Mouse (Mus musculus) spleen, adult 2 months (tissue): ENCODE results near the gene Spdef.

ENCODE experiments used
- CTCF ChIP-seq: fragments of 200-500 bp; IDR thresholded peaks from 2 replicates; pipeline ENCODE4 v1.5.1; 2011; ENCODE audit warnings: mild to moderate bottlenecking, inconsistent platforms; ENCODE audit not compliant: insufficient read depth, insufficient read length, insufficient replicate concordance; ENCODE audit errors: extremely low read depth
- POLR2A ChIP-seq: fragments of 200-500 bp; IDR thresholded peaks from 2 replicates; pipeline ENCODE4 v1.6.1; 2011; ENCODE audit warnings: low read depth, low read length, inconsistent platforms

DNA sequence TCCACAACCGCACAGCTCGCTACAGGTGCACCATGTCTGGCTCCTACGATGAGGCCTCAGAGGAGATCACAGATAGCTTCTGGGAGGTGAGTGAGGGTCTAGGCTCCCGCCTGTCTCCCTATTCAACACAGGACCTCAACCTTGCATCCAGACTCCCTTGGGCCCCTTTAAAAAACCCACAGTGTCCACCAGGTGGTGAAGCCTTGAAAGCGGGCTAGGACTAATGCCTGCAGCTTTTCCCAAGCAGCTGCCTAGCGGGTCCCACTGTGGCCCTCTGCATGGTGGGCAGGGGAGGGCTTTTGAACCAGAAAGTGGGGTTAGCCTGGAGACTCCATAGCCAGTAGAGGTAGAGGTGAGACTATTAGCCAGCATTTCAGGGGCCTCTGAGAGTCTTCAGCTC, 26.9 kb downstream of the Spdef start:
- no peak for TF ChIP-seq POLR2A
- TF ChIP-seq CTCF, result no peak
